Mouse (Mus musculus) lung, adult 10 weeks (tissue): ENCODE results near the gene Pfdn5. TPM values are rescaled to one million over a fixed set of nuclear protein-coding genes. Genes with fewer than 3 reads are reported as not detected.

Experiments used
- polyA plus RNA-seq: library from polyadenylated mRNA; stranded (reverse); fragments of 350-450 nt; fragmentation: Illumina TruSeq; extraction: RNeasy Lipid Tissue Mini Kit (QIAGEN cat#74804); gene quantifications from one replicate; pipeline ENCODE4 v1.2.3, GENCODE M21; 2014; ENCODE audit warnings: low read depth, low replicate concordance; ENCODE audit not compliant: insufficient read depth

The Pfdn5 gene
- 792 TPM for polyA plus RNA-seq

GRCm38 (mm10) chr15:102326022-102326576 is at the start of gene Pfdn5:
Gene Pfdn5 (plus strand): TSS chr15:102326116.

DNA sequence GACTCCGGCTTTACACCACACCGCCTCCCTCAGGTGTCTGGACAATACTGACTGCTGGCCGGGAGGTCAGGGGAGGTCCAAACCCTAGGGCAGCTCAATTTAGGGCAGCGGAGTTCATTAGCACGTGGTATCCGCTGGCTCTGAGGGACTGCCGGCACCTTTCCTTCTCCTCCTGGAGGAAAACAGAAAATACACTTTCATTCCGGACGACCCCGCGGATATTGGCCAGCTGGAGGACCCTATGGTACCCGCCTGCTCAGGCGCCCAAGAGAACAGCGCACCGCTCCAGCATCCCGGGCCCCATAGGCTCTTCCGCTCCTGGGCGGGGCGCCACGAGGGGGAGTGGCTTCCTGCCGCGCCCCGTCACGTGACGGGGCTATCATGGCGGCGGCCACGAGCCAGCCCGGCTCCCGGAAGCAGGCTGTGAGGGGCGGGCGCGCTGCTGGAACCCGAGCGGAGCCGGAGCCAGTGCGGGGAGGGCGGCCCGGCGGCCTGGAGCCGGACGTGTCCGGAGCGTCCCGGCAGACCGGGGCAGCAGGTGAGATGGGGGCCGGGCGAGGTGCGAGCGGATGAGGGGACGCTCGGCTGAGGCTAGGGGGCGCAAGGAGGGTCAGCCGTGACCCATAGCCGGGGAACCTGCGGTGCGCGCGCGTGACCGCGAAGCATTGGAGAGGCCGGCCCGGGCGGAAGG is 46.7 kb upstream of the Pfdn5 start, which contains the start of gene Mfsd5:
Mfsd5 (plus strand) TSS at position 363 of the 691 bp plus-strand sequence.

DNA sequence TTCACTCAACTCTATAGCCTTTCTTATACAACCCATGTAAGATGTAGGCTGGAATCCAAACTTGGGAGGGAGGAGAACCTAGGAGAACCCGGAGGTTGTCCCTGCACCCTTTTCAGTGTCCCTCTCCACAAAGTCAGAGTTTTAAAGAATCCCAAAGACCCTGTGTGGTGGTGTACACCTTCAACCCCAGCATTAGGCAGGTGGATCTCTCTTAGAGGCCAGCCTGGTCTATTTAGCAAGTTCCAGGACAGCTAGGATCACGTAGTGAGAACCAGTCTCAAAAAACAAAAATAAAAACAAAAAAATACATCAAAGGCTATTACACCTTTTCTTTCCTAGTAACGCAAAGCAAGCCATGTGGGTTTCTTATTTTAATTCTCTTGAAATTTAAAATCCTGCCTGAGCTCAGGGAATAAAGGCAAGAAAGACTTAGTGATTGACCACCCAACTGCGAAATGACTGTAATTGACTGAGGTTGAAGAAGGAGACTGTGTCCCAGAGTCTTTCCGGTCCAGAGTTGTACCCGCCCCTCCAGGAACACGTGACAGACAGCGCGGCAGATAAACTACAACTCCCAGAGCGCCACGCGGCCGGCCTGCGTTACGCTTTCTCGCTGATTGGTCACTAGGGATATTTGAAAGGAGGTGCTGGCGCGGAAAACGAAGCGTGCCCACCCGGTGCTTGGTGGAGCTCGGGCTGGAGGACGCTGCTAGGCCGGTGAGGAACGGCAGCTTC is 30.1 kb upstream of the Pfdn5 start, which contains the start of gene Espl1:
Espl1 (plus strand) TSS at position 634 of the 735 bp plus-strand sequence.

DNA sequence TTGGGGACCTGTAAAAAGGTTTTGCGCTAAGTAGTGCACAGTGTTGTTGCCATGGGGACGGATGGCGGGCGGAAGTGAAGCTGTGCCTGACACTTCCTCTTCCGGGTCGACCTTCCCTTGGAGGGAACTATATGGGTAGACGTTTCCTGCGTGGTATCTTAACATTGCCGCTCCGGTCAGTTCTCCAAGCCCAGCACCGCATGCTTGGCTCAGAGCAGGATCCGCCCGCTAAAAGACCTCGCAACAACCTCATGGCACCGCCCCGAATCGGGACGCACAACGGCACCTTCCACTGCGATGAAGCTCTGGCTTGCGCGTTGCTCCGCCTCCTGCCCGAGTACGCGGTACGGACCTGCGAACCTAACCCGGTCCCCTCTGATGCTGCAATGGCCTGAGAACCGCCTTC is 5.7 kb downstream of the Pfdn5 start, which contains the start of gene Myg1:
Myg1 (plus strand) TSS at position 100 of the 406 bp plus-strand sequence.

DNA sequence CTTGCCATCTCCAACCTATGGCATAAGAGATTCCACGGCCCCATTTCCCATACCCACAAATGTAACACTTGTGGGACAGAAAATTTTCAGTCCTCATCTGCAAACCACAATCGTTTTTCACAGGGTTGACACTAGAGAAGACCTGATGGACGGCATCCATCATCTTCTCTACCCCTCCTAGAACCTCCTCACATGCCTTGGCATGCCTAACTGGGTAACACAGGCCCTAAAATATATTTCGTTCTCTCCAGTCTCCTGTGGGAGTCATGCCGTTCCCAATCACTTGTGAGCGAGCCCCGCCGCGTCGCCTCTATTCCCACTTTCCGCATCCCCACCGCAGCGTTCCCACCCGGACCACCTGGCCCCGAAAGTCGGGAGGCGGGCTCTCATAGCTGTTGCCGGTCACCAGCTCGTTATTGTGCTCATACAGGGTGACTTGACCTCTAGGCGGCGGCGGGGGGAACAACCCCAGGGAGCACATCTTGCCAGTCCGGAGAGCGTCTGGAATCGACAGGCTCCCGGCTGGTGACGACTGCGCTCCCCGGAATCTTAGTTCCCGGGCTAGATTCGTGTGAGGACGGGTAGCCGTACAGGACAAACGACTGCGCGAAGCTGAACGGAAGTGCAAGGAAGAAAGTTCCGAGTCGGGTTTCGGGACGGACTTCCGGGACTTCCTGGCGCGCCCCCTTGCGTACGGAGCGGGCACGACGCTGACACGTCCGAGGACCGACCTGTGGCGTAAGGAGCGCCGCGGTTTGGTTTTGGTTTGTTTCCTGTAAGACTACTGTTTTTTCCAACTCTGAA is 24.4 kb downstream of the Pfdn5 start, which contains the start of gene Aaas:
Aaas (minus strand) TSS at position 634 of the 804 bp plus-strand sequence.

DNA sequence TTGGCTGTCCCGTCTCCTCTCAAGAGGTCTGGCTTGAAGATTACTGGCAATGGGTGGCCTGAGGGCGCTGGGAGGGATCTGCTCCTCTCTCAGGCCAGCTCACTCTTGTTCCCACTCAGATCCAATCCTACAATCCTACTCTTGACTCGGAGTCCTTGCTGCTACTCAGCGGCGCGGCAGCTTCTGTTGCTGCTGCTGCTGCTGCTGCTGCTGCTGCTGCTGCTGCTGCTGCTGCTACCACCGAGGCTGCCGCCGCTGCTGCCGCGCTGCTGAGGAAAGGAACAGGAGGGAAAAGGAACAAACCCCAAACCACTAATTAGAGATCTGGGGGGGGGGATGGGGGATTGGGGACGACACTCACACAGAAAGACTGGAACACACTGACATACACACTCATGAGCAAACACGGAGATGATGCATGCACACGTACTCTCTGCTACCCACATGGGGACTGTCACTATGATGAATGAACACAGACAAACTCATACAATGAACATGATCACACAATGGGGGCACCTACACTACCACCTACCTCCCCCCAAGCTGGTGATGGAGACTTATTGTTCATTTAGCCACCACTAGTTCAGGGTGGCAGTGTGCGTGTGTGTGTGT is 40.9 kb downstream of the Pfdn5 start, which contains the start of gene Sp7:
Sp7 (minus strand) TSS at position 450 of the 612 bp plus-strand sequence.

Other genes with a start within 250 kb of the Pfdn5 start
- gene Tns2, start 225.7 kb upstream of the Pfdn5 start, polyA plus RNA-seq, result 166 TPM
- 27.8 TPM for gene Spryd3, start 189.9 kb upstream of the Pfdn5 start, polyA plus RNA-seq
- 398 TPM for gene Igfbp6, start 181.8 kb upstream of the Pfdn5 start, polyA plus RNA-seq
- 0.20 TPM for gene Soat2, start 175.6 kb upstream of the Pfdn5 start, polyA plus RNA-seq
- 35.1 TPM for gene Zfp740, start 122.9 kb upstream of the Pfdn5 start, polyA plus RNA-seq
- gene Csad, start 121.4 kb upstream of the Pfdn5 start, polyA plus RNA-seq, result 26.9 TPM
- gene Itgb7, start 94.2 kb upstream of the Pfdn5 start, polyA plus RNA-seq, result 31.0 TPM
- 32.8 TPM for gene Rarg, start 68.6 kb upstream of the Pfdn5 start, polyA plus RNA-seq
- gene Gm9918, start 55.6 kb upstream of the Pfdn5 start, polyA plus RNA-seq, result 0.10 TPM
- gene Mfsd5, start 46.7 kb upstream of the Pfdn5 start, polyA plus RNA-seq, result 38.5 TPM
- gene Espl1, start 29.9 kb upstream of the Pfdn5 start, polyA plus RNA-seq, result 1.2 TPM
- gene Myg1, start 5.6 kb downstream of the Pfdn5 start, polyA plus RNA-seq, result 41.8 TPM
- 13.3 TPM for gene Aaas, start 24.7 kb downstream of the Pfdn5 start, polyA plus RNA-seq
- not detected for gene Sp7, start 41.1 kb downstream of the Pfdn5 start, polyA plus RNA-seq
- 12.7 TPM for gene Sp1, start 80.0 kb downstream of the Pfdn5 start, polyA plus RNA-seq
- 9.2 TPM for gene Amhr2, start 119.3 kb downstream of the Pfdn5 start, polyA plus RNA-seq
- 139 TPM for gene Prr13, start 132.9 kb downstream of the Pfdn5 start, polyA plus RNA-seq
- 289 TPM for gene Pcbp2, start 144.4 kb downstream of the Pfdn5 start, polyA plus RNA-seq
- not detected for gene Gm10337, start 177.6 kb downstream of the Pfdn5 start, polyA plus RNA-seq
- 3.0 TPM for gene Map3k12, start 190.9 kb downstream of the Pfdn5 start, polyA plus RNA-seq
- 23.7 TPM for gene Tarbp2, start 192.1 kb downstream of the Pfdn5 start, polyA plus RNA-seq
- gene Npff, start 198.8 kb downstream of the Pfdn5 start, polyA plus RNA-seq, result 3.4 TPM